Mouse (Mus musculus) E14TG2a.4 (cell line): Measurements from ENCODE around the gene Sh3bp5.

ENCODE experiments used
- CTCF ChIP-seq: conservative IDR thresholded peaks from 2 replicates; pipeline ENCODE4 v1.5.1; 2014; ENCODE audit warnings: low read length
- NANOG ChIP-seq: IDR thresholded peaks from 2 replicates; pipeline ENCODE4 v1.6.1; 2014; ENCODE audit warnings: borderline replicate concordance, low read length, mixed read lengths

DNA sequence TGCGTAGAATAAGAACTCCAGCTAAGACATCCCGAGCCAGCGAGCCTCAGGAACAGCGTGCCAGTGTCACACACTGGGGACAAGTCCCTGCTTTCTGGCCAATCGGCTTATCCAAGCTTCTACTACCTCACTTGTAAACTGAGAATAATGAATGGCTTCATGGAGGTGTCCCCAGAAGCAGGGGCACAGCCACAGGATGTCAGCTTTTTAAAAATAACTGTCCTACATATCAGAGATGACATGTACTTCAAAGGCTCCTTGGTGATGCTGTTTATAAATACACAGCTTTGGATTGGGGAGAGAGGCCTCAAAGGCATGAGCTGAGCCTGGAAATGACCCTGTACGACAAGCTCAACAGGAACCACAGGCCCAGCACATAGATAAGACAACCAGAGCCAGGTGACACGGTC lies 20.9 kb downstream of the Sh3bp5 start:
- no peak for TF ChIP-seq CTCF
- no peak for TF ChIP-seq NANOG
